Mouse (Mus musculus) heart, postnatal 0 days (tissue): Measurements from ENCODE around the gene Scaf8. TPM values are rescaled to one million over a fixed set of nuclear protein-coding genes. Genes with fewer than 3 reads are reported as not detected.

ENCODE experiments used
- ATAC-seq: fragments of 200-750 bp; cut with Nextera tagmentation; 2 replicates; pipeline ENCODE4 v1.8.0; 2017; ENCODE audit warnings: low read depth, moderate number of reproducible peaks, moderate library complexity; ENCODE audit not compliant: insufficient read depth
- DNase-seq: peaks from one replicate; pipeline ENCODE4 v3.0.0-alpha.2; 2016; ENCODE audit warnings: low spot score
- H3K27ac ChIP-seq: fragments of 300-500 bp; sonication (generic); 2 replicates; pipeline ENCODE4 v1.5.1; 2014; ENCODE audit warnings: low read depth, mild to moderate bottlenecking
- H3K27me3 ChIP-seq: fragments of 300-500 bp; sonication (generic); 2 replicates; pipeline ENCODE4 v1.6.1; 2014; ENCODE audit warnings: low read length, mixed read lengths; ENCODE audit not compliant: control insufficient read depth, insufficient read depth
- H3K36me3 ChIP-seq: fragments of 300-500 bp; sonication (generic); replicated peaks from 2 replicates; pipeline ENCODE4 v1.6.1; 2014; ENCODE audit warnings: low read length, mixed read lengths; ENCODE audit not compliant: control insufficient read depth, insufficient read depth
- H3K4me1 ChIP-seq: fragments of 300-500 bp; sonication (generic); 2 replicates; pipeline ENCODE4 v1.6.1; 2014; ENCODE audit warnings: antibody characterized with exemption; ENCODE audit not compliant: control insufficient read depth, insufficient read depth
- H3K4me2 ChIP-seq: fragments of 300-500 bp; sonication (generic); 2 replicates; pipeline ENCODE4 v1.6.1; 2014; ENCODE audit warnings: low read depth, mild to moderate bottlenecking, low read length, moderate library complexity
- H3K4me3 ChIP-seq: fragments of 300-500 bp; sonication (generic); 2 replicates; pipeline ENCODE4 v1.5.1; 2014; ENCODE audit warnings: low read depth, low read length
- H3K9ac ChIP-seq: fragments of 300-500 bp; sonication (generic); replicated peaks from 2 replicates; pipeline ENCODE4 v1.6.1; 2014; ENCODE audit warnings: low read depth, low read length, mixed read lengths
- H3K9me3 ChIP-seq: fragments of 300-500 bp; sonication (generic); replicated peaks from 2 replicates; pipeline ENCODE4 v1.6.1; 2016; ENCODE audit warnings: low read length; ENCODE audit not compliant: control insufficient read depth
- CTCF ChIP-seq: IDR thresholded peaks from 2 replicates; pipeline ENCODE4 v1.5.1; 2016; ENCODE audit warnings: antibody characterized with exemption, control low read depth, low read depth
- EP300 ChIP-seq: IDR thresholded peaks from 2 replicates; pipeline ENCODE4 v1.6.1; 2016; ENCODE audit warnings: antibody characterized with exemption, low read depth
- WGBS: fragments of 180-500 bp; shearing (Covaris S2); extraction: QIAGEN DNeasy Blood & Tissue Kit; methylation state at CpG from one replicate; pipeline ENCODE4 v1.1.7; 2014; 5-methylcytosine and 5-hydroxymethylcytosine counted together
- polyA plus RNA-seq: library from polyadenylated mRNA; unstranded; fragments of >200 nt; fragmentation: Nextera tagmentation; extraction: Ambion mirVana; gene quantifications from 2 replicates; pipeline ENCODE4 v1.2.1, GENCODE M21; 2015
- total RNA-seq: library from RNA; depleted of rRNA; stranded (reverse); fragments of >200 nt; gene quantifications from 2 replicates; pipeline ENCODE4 v1.2.3, GENCODE M21; 2014; ENCODE audit warnings: low replicate concordance

Scaf8 gene
- total and polyA plus RNA-seq, 2 experiments from 2014 or later, result 8.4 to 25.5 TPM

GRCm38 (mm10) chr17:3217023-3217422 is 102.3 kb downstream of the Scaf8 start:
- WGBS, result 81% methylated on average over 5 of the region's 5 CpGs
- Histone ChIP-seq H3K4me1 (peaks cover 6% of the 10 kb centered on the region; the same call in 1 of the 2 replicates), H3K36me3 (peaks cover 10% of the 10 kb centered on the region; the same call in 1 of the 2 replicates), H3K9me3 (no peaks in the 10 kb centered on the region), H3K4me2 (no peak overlapping the region), H3K27me3 (no peaks in the 10 kb centered on the region), H3K9ac (no peak overlapping the region), H3K27ac (no peak overlapping the region), H3K4me3 (no peak overlapping the region)
- DNase-seq (no peak), ATAC-seq (no peak)
- no peak for TF ChIP-seq EP300
- no peak for TF ChIP-seq CTCF

GRCm38 (mm10) chr17:3218364-3218763 is 103.6 kb downstream of the Scaf8 start:
- no peak for TF ChIP-seq EP300
- TF ChIP-seq CTCF, result no peak
- H3K4me2 ChIP-seq, result no peak overlapping the region
- no peak overlapping the region for H3K4me3 ChIP-seq
- no peaks in the 10 kb centered on the region for H3K9me3 ChIP-seq
- ATAC-seq, result peak; percentile 53; the same call in 1 of the 2 replicates
- no peak overlapping the region; the same call in 1 of the 2 replicates for H3K27ac ChIP-seq
- 67% methylated on average over 7 of the region's 7 CpGs for WGBS
- DNase-seq, result peak; percentile 16
- H3K9ac ChIP-seq, result no peak overlapping the region
- no peaks in the 10 kb centered on the region for H3K27me3 ChIP-seq
- peaks cover 6% of the 10 kb centered on the region; the same call in 1 of the 2 replicates for H3K4me1 ChIP-seq
- H3K36me3 ChIP-seq, result peaks cover 10% of the 10 kb centered on the region; the same call in 1 of the 2 replicates

DNA sequence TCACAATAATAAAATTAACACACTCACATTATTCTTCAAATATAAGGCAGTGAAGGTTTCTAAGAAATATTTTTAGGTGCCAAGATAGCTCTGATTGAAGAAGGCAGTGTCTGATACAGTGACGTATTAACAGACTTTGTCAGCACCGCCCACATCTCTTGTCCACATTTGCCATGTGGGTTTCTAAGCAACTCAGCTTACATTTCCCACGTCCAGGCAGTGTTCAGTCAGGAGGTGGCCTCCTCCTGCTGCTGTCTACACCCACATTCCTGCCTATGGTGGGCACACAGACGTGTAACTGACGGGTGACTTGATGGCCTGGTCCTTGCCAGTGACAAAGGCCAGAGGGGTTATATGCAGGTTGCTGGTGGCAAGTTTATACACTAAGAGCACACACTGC is 104.1 kb downstream of the Scaf8 start:
- no peaks in the 10 kb centered on the region for H3K27me3 ChIP-seq
- no peak overlapping the region for H3K4me2 ChIP-seq
- H3K4me1 ChIP-seq, result peaks cover 6% of the 10 kb centered on the region; the same call in 1 of the 2 replicates
- no peak for DNase-seq
- H3K9ac ChIP-seq, result no peak overlapping the region
- H3K27ac ChIP-seq, result no peak overlapping the region; the same call in 1 of the 2 replicates
- H3K4me3 ChIP-seq, result no peak overlapping the region
- ATAC-seq, result peak; percentile 47; the same call in 1 of the 2 replicates
- TF ChIP-seq EP300 (no peak), CTCF (no peak)
- H3K36me3 ChIP-seq, result peaks cover 10% of the 10 kb centered on the region; the same call in 1 of the 2 replicates
- WGBS, result 41% methylated on average over 5 of the region's 5 CpGs
- no peaks in the 10 kb centered on the region for H3K9me3 ChIP-seq

DNA sequence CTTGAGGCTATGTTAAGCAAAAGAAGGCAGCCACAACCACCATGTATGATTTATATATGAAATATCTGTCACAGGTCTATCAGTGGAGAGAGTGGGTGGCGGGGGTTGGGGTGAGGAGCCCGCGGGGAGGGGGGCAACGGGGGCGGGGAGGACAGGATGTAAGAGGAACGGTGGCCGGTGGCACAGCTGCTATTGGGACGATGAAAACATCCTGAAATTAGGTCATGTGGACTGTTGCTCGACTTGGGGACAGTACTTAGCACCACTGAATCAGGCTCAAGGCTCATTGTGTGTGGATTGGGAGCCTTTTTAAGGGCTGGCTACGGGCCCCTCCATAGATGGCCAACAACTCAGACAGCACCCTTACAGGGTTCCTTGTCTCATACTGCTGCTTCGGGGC is 105.4 kb downstream of the Scaf8 start:
- 54% methylated on average over 11 of the region's 11 CpGs for WGBS
- TF ChIP-seq EP300 (no peak), CTCF (no peak)
- H3K27ac ChIP-seq, result no peak overlapping the region
- H3K4me3 ChIP-seq, result no peak overlapping the region
- no peaks in the 10 kb centered on the region for H3K9me3 ChIP-seq
- H3K4me1 ChIP-seq, result peaks cover 6% of the 10 kb centered on the region; the same call in 1 of the 2 replicates
- no peak overlapping the region for H3K4me2 ChIP-seq
- H3K9ac ChIP-seq, result no peak overlapping the region
- H3K36me3 ChIP-seq, result peaks cover 9% of the 10 kb centered on the region; the same call in 1 of the 2 replicates
- H3K27me3 ChIP-seq, result no peaks in the 10 kb centered on the region
- DNase-seq (no peak), ATAC-seq (no peak)

DNA sequence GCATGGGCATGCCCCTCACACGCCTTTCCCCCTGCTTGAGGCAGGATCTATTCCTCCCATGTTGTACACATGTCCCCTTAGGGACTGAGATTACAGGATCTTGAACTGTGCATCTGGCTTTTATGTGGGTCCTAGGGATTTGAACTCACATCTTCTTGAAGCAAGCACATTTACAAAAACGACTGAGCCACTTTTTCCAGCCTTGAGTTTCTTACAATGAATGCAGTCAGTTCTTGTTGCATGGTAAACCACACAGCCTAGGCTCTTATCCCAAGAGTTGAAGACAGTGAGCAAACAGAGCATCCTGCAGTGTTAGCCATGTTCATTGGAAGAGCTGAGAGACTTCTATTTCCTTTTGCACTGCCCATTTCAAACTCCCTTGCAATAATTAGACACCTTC is 108.3 kb downstream of the Scaf8 start:
- Histone ChIP-seq H3K4me3 (no peak overlapping the region), H3K9me3 (no peaks in the 10 kb centered on the region), H3K4me2 (no peak overlapping the region), H3K9ac (no peak overlapping the region), H3K4me1 (peaks cover 6% of the 10 kb centered on the region; the same call in 1 of the 2 replicates), H3K27ac (no peak overlapping the region), H3K36me3 (no peaks in the 10 kb centered on the region), H3K27me3 (no peaks in the 10 kb centered on the region)
- WGBS, result 52% methylated on average over 2 of the region's 2 CpGs
- no peak for ATAC-seq
- TF ChIP-seq CTCF, result no peak
- TF ChIP-seq EP300, result no peak
- DNase-seq, result no peak

DNA sequence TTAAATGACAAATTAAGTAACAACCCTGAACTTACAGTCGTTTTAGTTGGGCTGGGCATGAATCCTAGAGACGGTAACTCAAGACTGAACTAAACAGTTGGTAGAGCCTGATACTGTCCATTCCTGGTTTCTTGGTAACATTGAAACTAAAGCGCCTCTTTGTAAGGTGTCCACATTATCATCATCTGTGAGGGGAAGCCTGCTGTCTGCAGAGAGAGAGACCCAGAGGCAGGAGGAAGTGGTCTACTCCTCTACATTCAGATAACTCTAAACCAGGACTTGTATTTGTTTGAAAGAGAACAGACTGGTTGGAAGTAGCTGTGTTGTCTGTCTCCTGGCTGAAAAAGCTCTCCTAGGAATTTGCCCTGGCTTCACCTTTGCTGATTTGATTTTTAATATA is 108.9 kb downstream of the Scaf8 start:
- WGBS, result 69% methylated on average over 3 of the region's 3 CpGs
- H3K36me3 ChIP-seq, result no peaks in the 10 kb centered on the region
- DNase-seq, result no peak
- TF ChIP-seq EP300 (no peak), CTCF (no peak)
- no peaks in the 10 kb centered on the region for H3K27me3 ChIP-seq
- no peak overlapping the region for H3K4me3 ChIP-seq
- H3K4me1 ChIP-seq, result peaks cover 5% of the 10 kb centered on the region; the same call in 1 of the 2 replicates
- no peak overlapping the region for H3K4me2 ChIP-seq
- no peaks in the 10 kb centered on the region for H3K9me3 ChIP-seq
- no peak for ATAC-seq
- no peak overlapping the region for H3K9ac ChIP-seq
- H3K27ac ChIP-seq, result no peak overlapping the region
